Mouse (Mus musculus): ENCODE data around the gene Slc35a1.

Gene Slc35a1

GRCm38 (mm10) chr4:34644779-34645178, 42.5 kb downstream of the Slc35a1 start:
- DNase-seq (ENCODE audit: low spot score): no peak

GRCm38 (mm10) chr4:34640731-34641130, 46.5 kb downstream of the Slc35a1 start:
- no peak for DNase-seq (ENCODE audit: low spot score)

GRCm38 (mm10) chr4:34639745-34640364, 47.4 kb downstream of the Slc35a1 start:
- DNase-seq (ENCODE audit: low spot score): no peak

GRCm38 (mm10) chr4:34637851-34638250, 49.4 kb downstream of the Slc35a1 start:
- DNase-seq (ENCODE audit: low spot score): no peak

GRCm38 (mm10) chr4:34637386-34637785, 49.9 kb downstream of the Slc35a1 start:
- DNase-seq (ENCODE audit: low spot score): no peak

- no peak for DNase-seq (ENCODE audit: low spot score)
These were observed 51.2 kb downstream of the Slc35a1 start for GRCm38 (mm10) chr4:34636036-34636435.

- DNase-seq (ENCODE audit: low spot score): no peak
These were observed 53.1 kb downstream of the Slc35a1 start for GRCm38 (mm10) chr4:34634129-34634528.

GRCm38 (mm10) chr4:34629956-34630355, 57.3 kb downstream of the Slc35a1 start:
- no peak for DNase-seq (ENCODE audit: low spot score)

GRCm38 (mm10) chr4:34626401-34626800, 60.8 kb downstream of the Slc35a1 start:
- DNase-seq (ENCODE audit: low spot score): no peak

- no peak for DNase-seq (ENCODE audit: low spot score)
These were observed 61.7 kb downstream of the Slc35a1 start for GRCm38 (mm10) chr4:34625556-34625955.

- DNase-seq (ENCODE audit: low spot score): no peak
These were observed 71.1 kb downstream of the Slc35a1 start for GRCm38 (mm10) chr4:34616146-34616545.

- peak; percentile 14 for DNase-seq (ENCODE audit: low spot score)
These were observed 71.9 kb downstream of the Slc35a1 start for GRCm38 (mm10) chr4:34615303-34615702.

GRCm38 (mm10) chr4:34614630-34615094, 72.6 kb downstream of the Slc35a1 start, which contains the start of the genes Orc3 and Rars2:
Gene Orc3, minus strand, starts transcription at chr4:34614944.
Gene Rars2, plus strand, starts transcription at chr4:34614957.
- peak; percentile 89 for DNase-seq (ENCODE audit: low spot score)

GRCm38 (mm10) chr4:34613571-34614145, 73.6 kb downstream of the Slc35a1 start:
- no peak for DNase-seq (ENCODE audit: low spot score)

Measured in urinary bladder, postnatal 25 days (tissue).